Mouse (Mus musculus): ENCODE measurements at regions not wholly inside any gene's neighbourhood (a gene's known extent, or its start where the extent isn't known, plus 50 kb on each side); places are given as distances from the start of the nearest gene placed in this dataset.
A peak's percentile ranks its signal among the peaks of the same experiment; 100 is the strongest.

GRCm38 (mm10) chr9:68561767-68562552 is 91.6 kb upstream of the Rora start:
- H3K27ac ChIP-seq = peak overlapping the region; percentile 12; the same call in 1 of the 2 replicates
- intact Hi-C loops (cut with DNase I) = no loop called here
- no peak for TF ChIP-seq CTCF (IDR thresholded peaks at IDR 0.05)
- peak; percentile 51 for DNase-seq
- H3K4me3 ChIP-seq = no peak overlapping the region

- TF ChIP-seq CTCF (IDR thresholded peaks at IDR 0.05) = no peak
- intact Hi-C loops (cut with DNase I) = no loop called here
- no peak overlapping the region for H3K27ac ChIP-seq
- H3K4me3 ChIP-seq = no peak overlapping the region
- DNase-seq = no peak
Observed at GRCm38 (mm10) chr9:68563206-68563605, 90.4 kb upstream of the Rora start.

- DNase-seq = no peak
- Histone ChIP-seq H3K27ac (no peak overlapping the region), H3K4me3 (no peak overlapping the region)
- no peak for TF ChIP-seq CTCF (IDR thresholded peaks at IDR 0.05)
- intact Hi-C loops (cut with DNase I) = no loop called here
Observed at GRCm38 (mm10) chr9:68585751-68586150, 67.8 kb upstream of the Rora start.

GRCm38 (mm10) chr9:68591023-68591422 is 62.6 kb upstream of the Rora start:
- TF ChIP-seq CTCF (IDR thresholded peaks at IDR 0.05) = no peak
- DNase-seq = no peak
- no peak overlapping the region for H3K4me3 ChIP-seq
- intact Hi-C loops (cut with DNase I) = no loop called here
- no peak overlapping the region for H3K27ac ChIP-seq

- TF ChIP-seq CTCF (IDR thresholded peaks at IDR 0.05) = no peak
- DNase-seq = no peak
- H3K27ac ChIP-seq = no peak overlapping the region
- intact Hi-C loops (cut with DNase I) = no loop called here
- H3K4me3 ChIP-seq = no peak overlapping the region
Observed at GRCm38 (mm10) chr9:68592976-68593375, 60.6 kb upstream of the Rora start.

GRCm38 (mm10) chr9:68594586-68594985 is 59.0 kb upstream of the Rora start:
- no peak for DNase-seq

More at GRCm38 (mm10) chr9:68594586-68594985, 59.0 kb upstream of the Rora start:
- no peak for TF ChIP-seq CTCF (IDR thresholded peaks at IDR 0.05)
- Histone ChIP-seq H3K27ac (no peak overlapping the region), H3K4me3 (no peak overlapping the region)
- intact Hi-C loops (cut with DNase I) = no loop called here

Measured in gastrocnemius, adult 2 months (tissue).